Mouse (Mus musculus) liver, postnatal 0 days (tissue): ENCODE measurements around the gene S100a10.

Experiments used
- CTCF ChIP-seq: sonication (generic); IDR thresholded peaks from 2 replicates; pipeline ENCODE4 v1.5.1; 2016; ENCODE audit warnings: antibody characterized with exemption, low read depth
- EP300 ChIP-seq: IDR thresholded peaks from 2 replicates; pipeline ENCODE4 v1.6.1; 2016; ENCODE audit warnings: antibody characterized with exemption, low read depth, mild to moderate bottlenecking

DNA sequence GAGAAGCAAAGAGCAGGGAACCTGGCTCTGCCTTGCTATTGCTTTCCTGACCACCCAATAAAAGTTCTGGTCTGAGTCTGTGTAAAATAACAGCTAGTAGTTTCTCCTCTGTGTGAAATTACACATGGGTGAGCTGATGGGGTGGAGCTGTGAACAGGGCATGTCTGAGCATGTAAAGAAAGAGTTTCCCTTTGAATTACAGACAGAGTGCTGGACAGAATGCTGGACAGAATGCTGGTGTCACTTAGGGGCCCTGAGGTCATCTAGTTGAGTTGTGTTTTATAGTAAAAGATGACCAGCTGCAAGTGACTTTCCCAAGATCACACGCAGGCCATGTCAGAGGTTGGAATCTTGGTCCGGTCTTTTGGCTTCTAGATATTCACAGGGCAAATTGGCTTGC lies 37.2 kb downstream of the S100a10 start:
- TF ChIP-seq EP300 (no peak), CTCF (no peak)
